Mouse (Mus musculus) liver, embryonic 14.5 days (tissue): ENCODE measurements around the gene Ube2r2.

Source experiments
- CTCF ChIP-seq: IDR thresholded peaks from 2 replicates; pipeline ENCODE4 v1.5.1; 2016; ENCODE audit warnings: antibody characterized with exemption, low read depth, control low read depth
- EP300 ChIP-seq: IDR thresholded peaks from 2 replicates; pipeline ENCODE4 v1.6.1; 2016; ENCODE audit warnings: antibody characterized with exemption, low read depth

DNA sequence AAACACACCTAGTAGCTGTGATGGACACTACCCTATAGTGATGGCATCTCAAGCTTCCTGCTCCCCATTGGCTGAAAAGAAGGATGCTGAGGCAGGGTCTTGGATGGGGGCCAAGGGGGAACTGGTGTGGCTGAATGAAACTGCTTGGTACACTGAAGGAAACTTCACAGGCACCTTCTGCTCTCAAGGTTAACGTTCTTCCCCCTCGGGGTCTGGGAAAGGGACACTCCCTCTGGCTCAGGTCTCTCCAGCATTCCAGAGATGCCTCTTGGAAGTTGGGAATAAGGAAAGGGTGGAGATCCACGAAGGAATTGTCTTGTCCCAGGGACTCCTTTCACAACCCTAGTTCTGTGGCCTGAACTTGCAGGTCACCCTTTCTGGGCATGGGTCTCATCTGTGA lies 44.2 kb upstream of the Ube2r2 start:
- TF ChIP-seq CTCF (no peak), EP300 (no peak)
